Mouse (Mus musculus): ENCODE measurements around the gene Rpain. TPM values are rescaled to one million over a fixed set of nuclear protein-coding genes. Genes with fewer than 3 reads are reported as not detected.

The Rpain gene
- polyA plus RNA-seq, 2 experiments, result 75.0 to 78.4 TPM

- peak; percentile 10 for ATAC-seq (ENCODE audit: low FRiP score, low read depth)
- H3K4me1 ChIP-seq (ENCODE audit: control insufficient read depth, insufficient read depth, low read length), result peaks cover 13% of the 10 kb centered on the region
- H3K27ac ChIP-seq (replicated peaks; ENCODE audit: low read depth, low read length), result 0 out of 2 replicates have a peak overlapping the region, but pooled peaks have one; percentile 77
- no peak for TF ChIP-seq POLR2A (IDR thresholded peaks at IDR 0.05; ENCODE audit: borderline replicate concordance, extremely low read depth, insufficient read depth, insufficient read length)
- H3K4me2 ChIP-seq (replicated peaks; ENCODE audit: low read depth, low read length, severe bottlenecking), result peak overlapping the region; percentile 62
- no peaks in the 10 kb centered on the region for H3K9me3 ChIP-seq (ENCODE audit: control insufficient read depth, low read length)
- no peaks in the 10 kb centered on the region for H3K27me3 ChIP-seq (ENCODE audit: control insufficient read depth, insufficient read depth, low read length)
- WGBS, result 17% methylated on average over 24 of the region's 24 CpGs
- DNase-seq (ENCODE audit: low spot score), result no peak
- peak overlapping the region; percentile 46 for H3K9ac ChIP-seq (ENCODE audit: low read depth, low read length, severe bottlenecking)
- H3K36me3 ChIP-seq (ENCODE audit: control insufficient read depth, insufficient read depth, low read length), result peaks cover 38% of the 10 kb centered on the region
- H3K4me3 ChIP-seq (replicated peaks; ENCODE audit: low read length), result peak overlapping the region; percentile 98
These were observed 837 bp downstream of the Rpain start for GRCm38 (mm10) chr11:70970560-70971540.

GRCm38 (mm10) chr11:70972586-70972985, 2.6 kb downstream of the Rpain start:
- Histone ChIP-seq H3K27me3 (ENCODE audit: control insufficient read depth, insufficient read depth, low read length) (no peaks in the 10 kb centered on the region), H3K27ac (replicated peaks; ENCODE audit: low read depth, low read length) (no peak overlapping the region), H3K36me3 (ENCODE audit: control insufficient read depth, insufficient read depth, low read length) (peaks cover 44% of the 10 kb centered on the region), H3K9ac (ENCODE audit: low read depth, low read length, severe bottlenecking) (no peak overlapping the region), H3K4me3 (replicated peaks; ENCODE audit: low read length) (no peak overlapping the region), H3K4me2 (replicated peaks; ENCODE audit: low read depth, low read length, severe bottlenecking) (no peak overlapping the region), H3K9me3 (ENCODE audit: control insufficient read depth, low read length) (no peaks in the 10 kb centered on the region), H3K4me1 (ENCODE audit: control insufficient read depth, insufficient read depth, low read length) (peaks cover 13% of the 10 kb centered on the region)
- ATAC-seq (ENCODE audit: low FRiP score, low read depth) (no peak), DNase-seq (ENCODE audit: low spot score) (no peak)
- 65% methylated on average over 1 of the region's 1 CpGs for WGBS
- no peak for TF ChIP-seq POLR2A (IDR thresholded peaks at IDR 0.05; ENCODE audit: borderline replicate concordance, extremely low read depth, insufficient read depth, insufficient read length)

- Histone ChIP-seq H3K4me1 (ENCODE audit: control insufficient read depth, insufficient read depth, low read length) (peaks cover 5% of the 10 kb centered on the region; the same call in 1 of the 2 replicates), H3K27ac (replicated peaks; ENCODE audit: low read depth, low read length) (no peak overlapping the region), H3K4me2 (replicated peaks; ENCODE audit: low read depth, low read length, severe bottlenecking) (no peak overlapping the region), H3K9ac (ENCODE audit: low read depth, low read length, severe bottlenecking) (no peak overlapping the region), H3K27me3 (ENCODE audit: control insufficient read depth, insufficient read depth, low read length) (no peaks in the 10 kb centered on the region), H3K4me3 (replicated peaks; ENCODE audit: low read length) (no peak overlapping the region), H3K9me3 (ENCODE audit: control insufficient read depth, low read length) (no peaks in the 10 kb centered on the region), H3K36me3 (ENCODE audit: control insufficient read depth, insufficient read depth, low read length) (peaks cover 55% of the 10 kb centered on the region)
- no peak for ATAC-seq (ENCODE audit: low FRiP score, low read depth)
- no peak for DNase-seq (ENCODE audit: low spot score)
- no peak for TF ChIP-seq POLR2A (IDR thresholded peaks at IDR 0.05; ENCODE audit: borderline replicate concordance, extremely low read depth, insufficient read depth, insufficient read length)
- WGBS, result 77% methylated on average over 4 of the region's 4 CpGs
These were observed 3.9 kb downstream of the Rpain start for GRCm38 (mm10) chr11:70973947-70974346.

GRCm38 (mm10) chr11:70975193-70975592, 5.2 kb downstream of the Rpain start:
- peaks cover 5% of the 10 kb centered on the region; the same call in 1 of the 2 replicates for H3K4me1 ChIP-seq (ENCODE audit: control insufficient read depth, insufficient read depth, low read length)
- TF ChIP-seq POLR2A (IDR thresholded peaks at IDR 0.05; ENCODE audit: borderline replicate concordance, extremely low read depth, insufficient read depth, insufficient read length), result no peak
- H3K27ac ChIP-seq (replicated peaks; ENCODE audit: low read depth, low read length), result no peak overlapping the region
- ATAC-seq (ENCODE audit: low FRiP score, low read depth) (no peak), DNase-seq (ENCODE audit: low spot score) (no peak)
- H3K4me2 ChIP-seq (replicated peaks; ENCODE audit: low read depth, low read length, severe bottlenecking), result no peak overlapping the region
- H3K36me3 ChIP-seq (ENCODE audit: control insufficient read depth, insufficient read depth, low read length), result peaks cover 66% of the 10 kb centered on the region
- WGBS, result 64% methylated on average over 2 of the region's 2 CpGs
- H3K9me3 ChIP-seq (ENCODE audit: control insufficient read depth, low read length), result no peaks in the 10 kb centered on the region
- H3K9ac ChIP-seq (ENCODE audit: low read depth, low read length, severe bottlenecking), result no peak overlapping the region
- no peak overlapping the region for H3K4me3 ChIP-seq (replicated peaks; ENCODE audit: low read length)
- H3K27me3 ChIP-seq (ENCODE audit: control insufficient read depth, insufficient read depth, low read length), result no peaks in the 10 kb centered on the region

GRCm38 (mm10) chr11:70977293-70977692, 7.3 kb downstream of the Rpain start:
- no peak overlapping the region for H3K4me2 ChIP-seq (replicated peaks; ENCODE audit: low read depth, low read length, severe bottlenecking)
- no peak overlapping the region for H3K4me3 ChIP-seq (replicated peaks; ENCODE audit: low read length)
- peaks cover 77% of the 10 kb centered on the region for H3K36me3 ChIP-seq (ENCODE audit: control insufficient read depth, insufficient read depth, low read length)
- H3K9ac ChIP-seq (ENCODE audit: low read depth, low read length, severe bottlenecking), result no peak overlapping the region
- DNase-seq (ENCODE audit: low spot score) (no peak), ATAC-seq (ENCODE audit: low FRiP score, low read depth) (no peak)
- WGBS, result 92% methylated on average over 6 of the region's 6 CpGs
- no peaks in the 10 kb centered on the region for H3K9me3 ChIP-seq (ENCODE audit: control insufficient read depth, low read length)
- H3K4me1 ChIP-seq (ENCODE audit: control insufficient read depth, insufficient read depth, low read length), result peaks cover 6% of the 10 kb centered on the region; the same call in 1 of the 2 replicates
- no peaks in the 10 kb centered on the region for H3K27me3 ChIP-seq (ENCODE audit: control insufficient read depth, insufficient read depth, low read length)
- H3K27ac ChIP-seq (replicated peaks; ENCODE audit: low read depth, low read length), result no peak overlapping the region
- no peak for TF ChIP-seq POLR2A (IDR thresholded peaks at IDR 0.05; ENCODE audit: borderline replicate concordance, extremely low read depth, insufficient read depth, insufficient read length)

All from limb, embryonic 14.5 days (tissue).